Mouse (Mus musculus) liver, postnatal 0 days (tissue): Measurements from ENCODE around the gene Zfp654.

ENCODE experiments used
- CTCF ChIP-seq: sonication (generic); IDR thresholded peaks from 2 replicates; pipeline ENCODE4 v1.5.1; 2016; ENCODE audit warnings: antibody characterized with exemption, low read depth
- EP300 ChIP-seq: IDR thresholded peaks from 2 replicates; pipeline ENCODE4 v1.6.1; 2016; ENCODE audit warnings: antibody characterized with exemption, low read depth, mild to moderate bottlenecking

DNA sequence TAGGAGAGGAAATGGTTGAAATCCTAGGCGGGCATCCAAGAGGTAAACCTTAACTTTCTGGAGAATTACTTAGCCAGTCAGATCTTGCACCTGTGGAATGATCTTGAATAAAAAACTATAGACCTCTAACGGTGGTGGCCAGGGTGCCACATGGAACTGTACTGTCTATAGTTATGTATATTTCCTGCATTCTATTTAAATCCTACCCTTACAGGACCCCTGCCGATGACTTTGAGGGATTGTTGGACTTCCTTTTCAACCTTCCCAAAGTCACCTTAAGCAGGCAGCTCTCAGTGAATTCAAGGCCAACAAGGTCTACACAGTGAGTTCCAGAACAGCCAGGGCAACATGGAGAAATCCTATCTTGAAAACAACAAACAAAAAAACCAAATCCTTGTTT is 38.0 kb upstream of the Zfp654 start:
- TF ChIP-seq EP300 (no peak), CTCF (no peak)
